Mouse (Mus musculus) cortical plate, adult 2 months (tissue): Measurements from ENCODE around the gene Klre1.

Experiments used
- CTCF ChIP-seq: fragments of 200-500 bp; IDR thresholded peaks from 2 replicates; pipeline ENCODE4 v1.5.1; 2011; ENCODE audit warnings: mild to moderate bottlenecking, control low read depth, low read length; ENCODE audit not compliant: insufficient read depth; ENCODE audit errors: extremely low read depth
- POLR2A ChIP-seq: fragments of 200-500 bp; IDR thresholded peaks from 2 replicates; pipeline ENCODE4 v1.6.1; 2011; ENCODE audit warnings: mild to moderate bottlenecking, low read length, control low read depth; ENCODE audit not compliant: insufficient read depth; ENCODE audit errors: extremely low read depth

DNA sequence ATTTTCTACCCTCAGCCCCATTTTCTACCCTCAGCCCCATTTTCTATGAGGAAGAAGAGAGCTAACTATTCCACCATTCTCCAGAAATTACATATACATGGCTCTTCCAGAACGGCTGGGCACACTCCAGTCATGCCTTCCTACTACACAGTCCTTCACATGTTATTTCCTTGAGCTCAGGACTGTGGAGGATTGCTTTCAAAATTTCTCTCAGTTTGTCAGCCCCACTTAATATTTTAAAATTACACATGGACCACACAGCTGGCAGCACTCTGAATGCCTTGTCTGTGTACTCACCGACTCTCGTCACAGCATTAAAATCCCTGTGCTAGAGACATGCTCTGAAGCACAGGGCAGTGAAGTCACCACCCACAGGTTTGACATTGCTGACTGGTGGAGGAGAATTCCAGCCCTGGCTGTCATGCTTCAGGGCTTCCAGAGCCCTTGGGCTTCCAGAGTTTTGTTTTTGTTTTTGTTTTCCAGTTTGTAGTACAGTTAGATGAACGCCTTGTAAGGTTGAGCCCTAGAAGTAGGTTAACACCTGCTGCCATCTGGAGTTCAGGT, 43.0 kb upstream of the Klre1 start:
- TF ChIP-seq POLR2A (no peak), CTCF (no peak)
